Mouse (Mus musculus) liver, embryonic 11.5 days (tissue): ENCODE results near the gene Nampt. TPM values are rescaled to one million over a fixed set of nuclear protein-coding genes. Genes with fewer than 3 reads are reported as not detected.

Source experiments
- ATAC-seq: fragments of 200-750 bp; cut with Nextera tagmentation; replicated peaks from 2 replicates; pipeline ENCODE4 v1.8.0; 2017; ENCODE audit warnings: moderate number of reproducible peaks, mild to moderate bottlenecking, moderate TSS enrichment, moderate library complexity; ENCODE audit not compliant: low FRiP score
- DNase-seq: peaks from one replicate; pipeline ENCODE4 v3.0.0-alpha.2; 2017; ENCODE audit warnings: low spot score
- H3K27ac ChIP-seq: fragments of 300-500 bp; sonication (generic); 2 replicates; pipeline ENCODE4 v1.5.1; 2014; ENCODE audit warnings: mild to moderate bottlenecking, low read depth, low read length, control low read depth
- H3K27me3 ChIP-seq: fragments of 300-500 bp; sonication (generic); replicated peaks from 2 replicates; pipeline ENCODE4 v1.6.1; 2014; ENCODE audit warnings: low read length, mixed read lengths; ENCODE audit not compliant: control insufficient read depth, insufficient read depth
- H3K36me3 ChIP-seq: fragments of 300-500 bp; sonication (generic); 2 replicates; pipeline ENCODE4 v1.6.1; 2014; ENCODE audit warnings: mild to moderate bottlenecking, low read length, moderate library complexity, mixed read lengths; ENCODE audit not compliant: control insufficient read depth, insufficient read depth
- H3K4me1 ChIP-seq: fragments of 300-500 bp; sonication (generic); replicated peaks from 2 replicates; pipeline ENCODE4 v1.6.1; 2014; ENCODE audit warnings: low read length, mixed read lengths; ENCODE audit not compliant: control insufficient read depth, insufficient read depth
- H3K4me2 ChIP-seq: fragments of 300-500 bp; sonication (generic); 2 replicates; pipeline ENCODE4 v1.6.1; 2014; ENCODE audit warnings: mild to moderate bottlenecking, control low read depth, moderate library complexity
- H3K4me3 ChIP-seq: fragments of 300-500 bp; sonication (generic); 2 replicates; pipeline ENCODE4 v1.5.1; 2014; ENCODE audit warnings: low read depth, low read length, control low read depth
- H3K9ac ChIP-seq: fragments of 300-500 bp; sonication (generic); 2 replicates; pipeline ENCODE4 v1.6.1; 2014; ENCODE audit warnings: low read depth, low read length, control low read depth
- H3K9me3 ChIP-seq: fragments of 300-500 bp; sonication (generic); 2 replicates; pipeline ENCODE4 v1.6.1; 2016; ENCODE audit warnings: low read length, inconsistent platforms, mixed read lengths; ENCODE audit not compliant: control insufficient read depth
- WGBS: fragments of 180-500 bp; shearing (Covaris S2); extraction: QIAGEN DNeasy Blood & Tissue Kit; methylation state at CpG from one replicate; pipeline ENCODE4 v1.1.7; 2014; 5-methylcytosine and 5-hydroxymethylcytosine counted together
- polyA plus RNA-seq: library from polyadenylated mRNA; unstranded; fragments of >200 nt; fragmentation: Nextera tagmentation; extraction: Ambion mirVana; gene quantifications from 2 replicates; pipeline ENCODE4 v1.2.1, GENCODE M21; 2014

Nampt gene
- 27.3 and 30.7 TPM in 2 replicates for polyA plus RNA-seq

DNA sequence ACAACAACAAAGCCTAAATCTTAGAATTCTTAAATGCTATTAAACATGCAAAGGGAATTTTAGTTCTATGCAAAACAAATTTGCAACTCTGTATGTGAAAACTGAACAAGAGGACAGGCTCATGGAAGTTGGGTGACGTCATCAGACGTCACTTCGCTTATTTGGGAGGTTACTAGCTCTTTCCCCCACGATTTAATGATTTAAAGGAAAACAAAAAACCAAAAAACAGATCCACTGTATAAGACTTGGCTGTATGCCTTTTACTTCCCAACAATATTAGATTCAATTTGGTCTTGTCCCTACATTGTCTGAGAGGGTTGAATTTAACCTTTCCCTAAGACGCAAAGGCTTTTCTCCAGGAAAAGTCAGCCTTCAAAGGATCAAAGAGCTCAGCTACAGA, at the start of gene Nampt:
Gene Nampt (plus strand): TSS at position 130 of the 400 bp plus-strand sequence.
- H3K36me3 ChIP-seq: no peaks in the 10 kb centered on the region
- DNase-seq: no peak
- no peaks in the 10 kb centered on the region for H3K9me3 ChIP-seq
- no peak for ATAC-seq
- no peaks in the 10 kb centered on the region for H3K27me3 ChIP-seq
- WGBS: 7% methylated on average over 5 of the region's 5 CpGs
- peak within 1 kb of the TSS; percentile 85 for H3K4me2 ChIP-seq
- H3K9ac ChIP-seq: peak within 1 kb of the TSS; percentile 71
- H3K4me3 ChIP-seq: peak within 1 kb of the TSS; percentile 73
- H3K4me1 ChIP-seq: peaks cover 3% of the 10 kb centered on the region; the same call in 1 of the 2 replicates
- H3K27ac ChIP-seq: peak within 1 kb of the TSS; percentile 90

DNA sequence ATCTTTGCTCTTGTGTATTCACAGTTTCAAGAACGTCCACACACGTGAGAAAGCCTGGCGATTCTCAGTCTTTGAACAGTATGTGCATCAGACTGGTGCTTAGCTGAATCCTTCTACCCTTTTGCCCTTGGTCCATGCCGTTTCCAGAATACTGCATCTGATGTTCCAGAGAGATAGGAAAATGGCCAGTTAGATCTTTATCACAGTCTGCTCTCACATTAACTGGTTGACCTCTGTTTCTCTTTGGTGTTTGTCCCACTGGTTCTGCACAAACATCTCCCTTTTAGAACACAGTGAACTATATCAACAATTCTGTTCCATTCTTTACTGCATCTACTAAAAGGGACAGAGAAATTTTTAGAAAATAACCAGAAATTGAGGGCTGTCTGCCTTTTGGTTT, 48.6 kb upstream of the Nampt start:
- Histone ChIP-seq H3K27me3 (no peaks in the 10 kb centered on the region), H3K9ac (no peak overlapping the region), H3K27ac (no peak overlapping the region), H3K4me2 (no peak overlapping the region), H3K36me3 (no peaks in the 10 kb centered on the region), H3K9me3 (no peaks in the 10 kb centered on the region), H3K4me3 (no peak overlapping the region), H3K4me1 (no peaks in the 10 kb centered on the region)
- ATAC-seq (no peak), DNase-seq (no peak)
- WGBS: 70% methylated on average over 4 of the region's 4 CpGs

DNA sequence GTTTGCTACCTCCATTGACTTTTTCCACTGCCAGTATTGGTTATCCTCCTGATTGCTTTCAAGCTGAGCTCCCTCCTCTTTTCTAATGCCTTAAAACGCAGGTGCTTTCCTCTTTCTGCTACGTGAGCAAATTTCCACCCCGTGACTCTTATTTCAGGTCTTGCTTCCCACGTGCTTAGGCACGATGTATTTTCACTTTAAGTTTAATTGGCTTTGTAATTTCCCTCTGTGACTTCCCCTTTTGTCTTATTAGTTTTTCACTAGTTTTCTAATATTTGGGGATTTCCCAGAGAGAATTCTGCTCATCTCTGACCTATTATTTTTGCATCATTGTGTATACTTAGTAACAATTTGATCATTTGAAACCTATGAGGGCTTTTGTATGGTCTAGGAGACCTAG, 44.8 kb upstream of the Nampt start:
- H3K4me1 ChIP-seq: no peaks in the 10 kb centered on the region
- H3K27ac ChIP-seq: no peak overlapping the region
- H3K9ac ChIP-seq: no peak overlapping the region
- 77% methylated on average over 5 of the region's 5 CpGs for WGBS
- H3K4me2 ChIP-seq: no peak overlapping the region
- H3K36me3 ChIP-seq: no peaks in the 10 kb centered on the region
- no peaks in the 10 kb centered on the region for H3K9me3 ChIP-seq
- H3K27me3 ChIP-seq: no peaks in the 10 kb centered on the region
- no peak overlapping the region for H3K4me3 ChIP-seq
- no peak for ATAC-seq
- DNase-seq: no peak

DNA sequence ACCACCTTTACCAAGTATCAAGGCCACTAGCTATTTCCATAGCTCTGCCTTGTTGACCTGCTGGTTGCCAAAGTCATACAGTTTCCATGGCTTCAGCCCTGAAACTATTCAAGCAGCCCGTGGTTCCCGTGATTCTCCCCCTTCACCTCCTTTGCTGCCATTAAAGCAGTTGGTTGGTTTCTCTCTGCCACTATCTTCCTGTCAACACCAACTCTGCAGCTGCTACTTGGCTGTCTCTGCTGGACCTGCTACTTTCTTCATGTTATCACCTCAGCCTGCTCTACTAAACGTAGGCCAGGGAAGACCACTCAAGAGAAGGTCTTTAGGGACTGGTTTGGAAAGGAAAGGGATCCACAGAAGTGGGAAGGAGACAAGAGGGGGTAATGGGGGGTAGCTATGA, 30.3 kb upstream of the Nampt start:
- 60% methylated on average over 3 of the region's 3 CpGs for WGBS
- H3K9ac ChIP-seq: no peak overlapping the region
- H3K9me3 ChIP-seq: no peaks in the 10 kb centered on the region
- H3K4me2 ChIP-seq: no peak overlapping the region
- H3K27ac ChIP-seq: no peak overlapping the region
- DNase-seq (no peak), ATAC-seq (no peak)
- no peaks in the 10 kb centered on the region for H3K27me3 ChIP-seq
- H3K4me1 ChIP-seq: no peaks in the 10 kb centered on the region
- H3K36me3 ChIP-seq: no peaks in the 10 kb centered on the region
- H3K4me3 ChIP-seq: no peak overlapping the region

DNA sequence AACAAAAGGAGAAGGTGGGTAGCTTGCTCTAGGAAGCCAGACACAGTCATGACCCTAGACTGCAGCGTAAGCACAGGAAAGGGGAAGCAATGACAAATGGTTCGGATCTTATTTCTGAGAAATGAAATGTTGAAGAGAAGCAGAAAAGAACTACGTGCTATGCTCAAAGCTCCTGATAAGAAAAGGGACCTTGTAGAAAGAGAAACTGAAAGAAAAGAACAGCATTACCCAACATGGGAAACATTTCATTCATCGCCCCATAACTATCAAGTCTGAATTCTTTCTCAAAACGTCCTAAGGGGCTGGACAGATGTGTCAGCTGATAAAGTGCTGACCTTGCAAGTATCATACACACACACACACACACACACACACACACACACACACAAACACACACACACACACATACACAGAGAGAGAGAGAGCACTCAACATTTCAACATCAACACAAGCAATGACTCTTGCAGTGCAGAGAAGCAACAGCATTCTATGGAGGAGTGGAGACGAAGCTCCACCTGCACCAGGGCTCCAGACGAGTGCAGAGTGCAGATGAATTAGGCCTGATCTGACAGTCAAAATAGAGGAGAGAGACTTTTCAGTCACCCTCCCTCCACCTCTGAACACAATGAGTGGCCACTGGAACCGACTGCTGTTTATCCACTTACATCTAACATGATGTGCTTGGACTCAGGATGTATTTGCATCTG, 23.4 kb upstream of the Nampt start:
- Histone ChIP-seq H3K4me3 (no peak overlapping the region), H3K36me3 (no peaks in the 10 kb centered on the region), H3K9me3 (no peaks in the 10 kb centered on the region), H3K9ac (no peak overlapping the region), H3K4me2 (no peak overlapping the region), H3K4me1 (no peaks in the 10 kb centered on the region), H3K27me3 (no peaks in the 10 kb centered on the region), H3K27ac (no peak overlapping the region)
- ATAC-seq (no peak), DNase-seq (no peak)
- 64% methylated on average over 8 of the region's 8 CpGs for WGBS

DNA sequence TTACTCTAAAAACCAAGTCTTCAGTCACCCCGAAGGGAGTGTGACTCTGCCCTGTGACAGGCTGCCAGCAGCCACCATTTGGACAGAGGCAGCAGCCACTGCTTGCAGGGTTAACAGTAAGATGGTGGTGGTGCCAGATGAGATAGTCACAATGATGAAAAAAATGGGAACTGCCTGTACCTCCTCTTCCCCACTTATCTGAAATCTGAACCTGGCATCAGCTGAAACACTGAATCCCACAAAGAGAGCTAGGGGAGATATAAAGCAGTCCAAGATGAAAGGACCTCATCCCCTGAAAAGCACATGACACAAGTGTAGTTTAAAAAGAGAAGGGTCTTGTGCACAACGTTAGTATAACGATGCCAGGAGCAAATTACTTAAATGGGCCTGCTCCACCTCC, 21.9 kb upstream of the Nampt start:
- ATAC-seq (no peak), DNase-seq (no peak)
- no peak overlapping the region for H3K4me3 ChIP-seq
- H3K27ac ChIP-seq: no peak overlapping the region
- H3K27me3 ChIP-seq: no peaks in the 10 kb centered on the region
- 71% methylated on average over 3 of the region's 3 CpGs for WGBS
- no peak overlapping the region for H3K9ac ChIP-seq
- H3K9me3 ChIP-seq: no peaks in the 10 kb centered on the region
- H3K36me3 ChIP-seq: no peaks in the 10 kb centered on the region
- H3K4me2 ChIP-seq: no peak overlapping the region
- H3K4me1 ChIP-seq: no peaks in the 10 kb centered on the region

DNA sequence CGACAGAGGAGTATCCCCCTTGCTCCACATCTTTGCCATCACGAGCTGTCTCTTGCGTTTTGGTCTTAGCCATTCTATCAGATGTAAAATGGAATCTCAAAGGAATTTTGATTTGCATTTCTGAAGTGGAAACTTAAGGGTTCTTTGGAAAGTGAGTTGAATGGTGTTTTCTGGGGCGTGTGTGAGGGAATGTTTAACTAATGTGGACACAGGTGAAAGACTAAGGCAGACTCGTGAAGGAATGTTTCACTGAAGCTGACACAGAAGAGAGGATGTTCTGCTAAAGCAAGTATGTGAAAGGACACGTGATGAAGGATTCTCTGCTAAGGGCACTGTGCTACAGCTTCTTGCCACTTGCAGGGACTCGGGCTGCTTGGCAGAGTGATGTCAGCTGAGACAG, 18.3 kb upstream of the Nampt start:
- Histone ChIP-seq H3K27ac (no peak overlapping the region), H3K4me3 (no peak overlapping the region), H3K36me3 (no peaks in the 10 kb centered on the region), H3K9me3 (no peaks in the 10 kb centered on the region), H3K9ac (no peak overlapping the region), H3K4me2 (no peak overlapping the region), H3K4me1 (no peaks in the 10 kb centered on the region), H3K27me3 (no peaks in the 10 kb centered on the region)
- no peak for ATAC-seq
- DNase-seq: no peak
- WGBS: 72% methylated on average over 7 of the region's 7 CpGs

DNA sequence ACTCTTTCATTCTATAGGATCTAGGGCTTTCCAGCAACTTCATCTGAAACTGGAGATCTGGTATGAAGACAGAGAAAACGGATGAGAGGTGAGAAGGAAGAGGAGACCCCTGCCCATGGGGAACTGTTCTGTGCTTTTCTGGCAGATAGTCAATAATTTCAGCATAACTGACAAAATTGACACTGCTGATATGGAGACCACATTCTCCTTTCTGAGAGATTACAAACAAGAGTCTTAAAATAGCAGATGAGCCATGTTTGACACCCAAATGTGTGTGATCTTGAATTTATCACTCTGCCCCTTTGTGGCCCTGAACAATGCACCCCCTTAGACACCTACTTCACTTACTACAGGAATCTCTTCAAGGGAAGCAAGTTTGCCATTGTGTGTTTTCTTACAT, 13.8 kb upstream of the Nampt start:
- Histone ChIP-seq H3K4me1 (no peaks in the 10 kb centered on the region), H3K36me3 (no peaks in the 10 kb centered on the region), H3K9me3 (no peaks in the 10 kb centered on the region), H3K27ac (no peak overlapping the region), H3K27me3 (no peaks in the 10 kb centered on the region), H3K4me3 (no peak overlapping the region), H3K9ac (no peak overlapping the region), H3K4me2 (no peak overlapping the region)
- DNase-seq (no peak), ATAC-seq (no peak)
- WGBS: 46% methylated on average over 1 of the region's 1 CpGs
